Mouse (Mus musculus) stomach, postnatal 0 days (tissue): ENCODE measurements around the gene Bcas3. TPM values are rescaled to one million over a fixed set of nuclear protein-coding genes. Genes with fewer than 3 reads are reported as not detected.

Experiments used
- ATAC-seq: fragments of 200-750 bp; cut with Nextera tagmentation; 2 replicates; pipeline ENCODE4 v1.8.0; 2017; ENCODE audit not compliant: low FRiP score, low TSS enrichment
- DNase-seq: peaks from one replicate; pipeline ENCODE4 v3.0.0-alpha.2; 2016; ENCODE audit warnings: low spot score
- H3K27ac ChIP-seq: fragments of 300-500 bp; sonication (generic); replicated peaks from 2 replicates; pipeline ENCODE4 v1.5.1; 2014; ENCODE audit warnings: mild to moderate bottlenecking, control low read depth
- H3K27me3 ChIP-seq: fragments of 300-500 bp; sonication (generic); 2 replicates; pipeline ENCODE4 v1.6.1; 2014; ENCODE audit warnings: low read length; ENCODE audit not compliant: control insufficient read depth, insufficient read depth
- H3K36me3 ChIP-seq: fragments of 300-500 bp; sonication (generic); 2 replicates; pipeline ENCODE4 v1.6.1; 2014; ENCODE audit warnings: low read length, mixed read lengths; ENCODE audit not compliant: control insufficient read depth, insufficient read depth
- H3K4me1 ChIP-seq: fragments of 300-500 bp; sonication (generic); replicated peaks from 2 replicates; pipeline ENCODE4 v1.6.1; 2014; ENCODE audit warnings: antibody characterized with exemption; ENCODE audit not compliant: control insufficient read depth, insufficient read depth
- H3K4me2 ChIP-seq: fragments of 300-500 bp; sonication (generic); replicated peaks from 2 replicates; pipeline ENCODE4 v1.6.1; 2014; ENCODE audit warnings: low read depth, mild to moderate bottlenecking, control low read depth, moderate library complexity
- H3K4me3 ChIP-seq: fragments of 300-500 bp; sonication (generic); 2 replicates; pipeline ENCODE4 v1.5.1; 2014; ENCODE audit warnings: low read depth, low read length, control low read depth
- H3K9ac ChIP-seq: fragments of 300-500 bp; sonication (generic); 2 replicates; pipeline ENCODE4 v1.6.1; 2014; ENCODE audit warnings: mild to moderate bottlenecking, low read length, control low read depth, mixed read lengths
- H3K9me3 ChIP-seq: fragments of 300-500 bp; sonication (generic); 2 replicates; pipeline ENCODE4 v1.6.1; 2016; ENCODE audit warnings: low read length; ENCODE audit not compliant: control insufficient read depth
- CTCF ChIP-seq: IDR thresholded peaks from 2 replicates; pipeline ENCODE4 v1.5.1; 2016; ENCODE audit warnings: antibody characterized with exemption, low read depth, mild to moderate bottlenecking, moderate library complexity
- EP300 ChIP-seq: optimal IDR thresholded peaks from 2 replicates; pipeline ENCODE3; 2016; ENCODE audit warnings: antibody characterized with exemption
- WGBS: fragments of 180-500 bp; shearing (Covaris S2); extraction: QIAGEN DNeasy Blood & Tissue Kit; methylation state at CpG from one replicate; pipeline ENCODE4 v1.1.7; 2014; 5-methylcytosine and 5-hydroxymethylcytosine counted together
- polyA plus RNA-seq: library from polyadenylated mRNA; unstranded; fragments of >200 nt; fragmentation: Nextera tagmentation; extraction: Ambion mirVana; gene quantifications from 2 replicates; pipeline ENCODE4 v1.2.1, GENCODE M21; 2015

Gene Bcas3
- polyA plus RNA-seq, 1 experiment from 2014 or later = 16.5 TPM

DNA sequence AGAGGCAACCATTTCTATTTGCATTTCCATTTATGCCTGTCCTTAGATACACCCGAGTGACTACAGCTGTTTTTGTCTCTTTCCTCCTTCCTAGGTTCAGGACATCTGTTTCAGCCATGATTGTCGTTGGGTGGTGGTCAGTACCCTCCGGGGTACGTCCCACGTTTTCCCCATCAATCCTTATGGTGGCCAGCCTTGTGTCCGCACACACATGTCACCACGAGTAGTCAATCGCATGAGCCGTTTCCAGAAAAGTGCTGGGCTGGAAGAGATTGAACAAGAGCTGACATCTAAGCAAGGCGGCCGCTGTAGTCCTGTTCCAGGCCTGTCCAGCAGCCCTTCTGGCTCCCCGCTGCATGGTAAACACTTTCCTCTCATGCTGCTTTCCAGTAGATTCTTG, 156.4 kb downstream of the Bcas3 start:
- Histone ChIP-seq H3K4me2 (no peak overlapping the region), H3K36me3 (no peaks in the 10 kb centered on the region), H3K4me3 (no peak overlapping the region), H3K9ac (no peak overlapping the region), H3K27ac (no peak overlapping the region), H3K9me3 (no peaks in the 10 kb centered on the region), H3K4me1 (no peaks in the 10 kb centered on the region), H3K27me3 (no peaks in the 10 kb centered on the region)
- TF ChIP-seq CTCF = no peak
- TF ChIP-seq EP300 = no peak
- DNase-seq = no peak
- 88% methylated on average over 12 of the region's 12 CpGs for WGBS
- no peak for ATAC-seq

DNA sequence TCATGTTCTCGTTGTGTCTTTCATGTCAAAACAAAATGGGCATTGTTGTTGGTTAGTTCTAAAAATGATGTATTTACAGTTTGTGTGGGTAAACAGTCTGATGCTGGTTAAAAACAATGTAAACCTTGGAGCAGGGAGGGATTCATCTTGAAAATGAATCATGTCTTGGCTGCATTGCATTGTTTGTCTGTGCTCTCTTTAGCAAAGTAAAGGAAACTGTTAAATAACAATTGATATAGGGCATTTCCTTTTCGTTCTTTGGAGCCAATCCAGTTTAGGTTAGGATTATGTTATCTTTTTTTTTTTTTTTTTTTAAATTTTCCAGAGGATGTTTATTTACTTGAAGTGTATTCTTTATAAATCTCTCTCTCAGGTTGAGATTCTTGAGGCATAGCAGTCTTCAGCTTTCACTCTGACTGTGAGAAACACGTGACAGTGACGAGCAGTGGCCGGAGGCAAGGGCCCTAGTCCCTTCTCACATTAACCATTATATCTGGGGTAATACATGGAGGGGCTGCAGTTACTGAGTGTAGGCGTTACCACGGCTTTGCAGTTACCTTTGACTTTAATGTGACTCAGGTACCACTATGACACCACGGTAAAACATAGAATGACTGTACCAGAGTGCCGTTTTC, 158.4 kb downstream of the Bcas3 start:
- 71% methylated on average over 9 of the region's 9 CpGs for WGBS

DNA sequence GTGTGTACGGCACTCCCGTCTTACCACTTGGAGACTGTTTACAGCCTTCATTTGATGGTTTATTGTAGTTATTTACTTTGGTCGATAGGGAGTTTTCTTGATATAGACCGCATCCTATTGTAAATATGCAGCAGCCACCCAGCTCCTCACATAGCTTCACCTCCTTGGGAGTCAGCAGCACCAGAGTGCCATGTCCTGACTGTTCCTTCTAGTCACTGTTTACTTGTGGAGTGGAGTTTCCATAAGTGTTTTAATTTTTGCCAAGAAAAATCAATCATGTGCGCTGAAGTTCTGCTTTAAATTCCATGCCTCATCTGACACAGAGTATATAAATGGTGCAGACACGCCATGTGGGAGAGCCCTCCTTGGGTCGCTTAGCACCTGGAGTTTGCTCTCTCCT, 163.8 kb downstream of the Bcas3 start:
- WGBS = 63% methylated on average over 7 of the region's 7 CpGs

More for the DNA sequence above, 158.4 kb downstream of the Bcas3 start:
- H3K36me3 ChIP-seq = no peaks in the 10 kb centered on the region
- H3K9me3 ChIP-seq = no peaks in the 10 kb centered on the region
- no peak overlapping the region for H3K9ac ChIP-seq
- TF ChIP-seq CTCF (no peak), EP300 (no peak)
- no peaks in the 10 kb centered on the region for H3K27me3 ChIP-seq
- ATAC-seq = no peak
- no peak for DNase-seq
- no peaks in the 10 kb centered on the region for H3K4me1 ChIP-seq
- H3K4me3 ChIP-seq = no peak overlapping the region
- no peak overlapping the region for H3K27ac ChIP-seq
- no peak overlapping the region for H3K4me2 ChIP-seq

DNA sequence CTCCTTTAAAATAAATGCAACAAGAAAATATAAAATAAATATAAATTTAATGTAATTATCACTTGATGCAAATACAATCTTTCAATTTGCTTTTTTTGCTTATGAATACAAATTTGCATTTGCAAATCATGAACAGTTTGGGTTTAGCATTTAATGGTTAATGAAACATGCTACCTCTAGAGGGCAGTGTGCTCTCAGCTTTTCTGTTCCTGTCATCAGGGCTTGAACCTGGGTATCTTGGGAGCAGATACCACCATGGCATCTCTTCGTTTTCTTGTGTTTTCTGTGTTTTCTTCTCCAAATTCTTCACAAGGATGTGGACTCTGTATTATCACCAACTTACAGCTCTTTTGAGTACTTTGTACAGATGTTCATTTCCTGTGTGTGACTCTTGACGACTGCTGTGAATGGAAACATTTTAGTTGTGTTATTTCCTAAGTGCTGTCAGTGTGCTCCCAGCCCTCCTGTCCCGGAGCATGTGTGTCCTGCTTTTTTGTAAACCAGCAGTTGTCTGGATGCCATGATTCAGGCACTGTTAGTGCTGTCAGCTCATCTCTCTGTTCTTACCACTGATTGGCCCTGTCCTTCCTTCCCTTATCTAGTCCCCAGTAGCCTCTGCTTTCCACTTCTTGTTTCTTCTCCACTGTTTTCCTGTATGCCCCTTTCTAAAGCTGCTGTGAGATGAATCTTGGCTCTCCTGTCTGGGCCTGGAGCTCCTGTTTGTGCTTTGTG, 165.2 kb downstream of the Bcas3 start:
- 44% methylated on average over 3 of the region's 3 CpGs for WGBS
- H3K27ac ChIP-seq = no peak overlapping the region
- ATAC-seq (no peak), DNase-seq (no peak)
- no peaks in the 10 kb centered on the region for H3K36me3 ChIP-seq
- H3K4me2 ChIP-seq = no peak overlapping the region
- no peak overlapping the region for H3K9ac ChIP-seq
- TF ChIP-seq CTCF (peak; percentile 88), EP300 (no peak)
- H3K9me3 ChIP-seq = no peaks in the 10 kb centered on the region
- H3K4me3 ChIP-seq = no peak overlapping the region
- H3K4me1 ChIP-seq = no peaks in the 10 kb centered on the region
- no peaks in the 10 kb centered on the region for H3K27me3 ChIP-seq

More for the DNA sequence above, 163.8 kb downstream of the Bcas3 start:
- Histone ChIP-seq H3K4me3 (no peak overlapping the region), H3K27ac (no peak overlapping the region), H3K9ac (no peak overlapping the region), H3K36me3 (no peaks in the 10 kb centered on the region), H3K4me1 (no peaks in the 10 kb centered on the region), H3K4me2 (no peak overlapping the region), H3K9me3 (no peaks in the 10 kb centered on the region), H3K27me3 (no peaks in the 10 kb centered on the region)
- no peak for TF ChIP-seq CTCF
- no peak for TF ChIP-seq EP300
- ATAC-seq = no peak
- no peak for DNase-seq

DNA sequence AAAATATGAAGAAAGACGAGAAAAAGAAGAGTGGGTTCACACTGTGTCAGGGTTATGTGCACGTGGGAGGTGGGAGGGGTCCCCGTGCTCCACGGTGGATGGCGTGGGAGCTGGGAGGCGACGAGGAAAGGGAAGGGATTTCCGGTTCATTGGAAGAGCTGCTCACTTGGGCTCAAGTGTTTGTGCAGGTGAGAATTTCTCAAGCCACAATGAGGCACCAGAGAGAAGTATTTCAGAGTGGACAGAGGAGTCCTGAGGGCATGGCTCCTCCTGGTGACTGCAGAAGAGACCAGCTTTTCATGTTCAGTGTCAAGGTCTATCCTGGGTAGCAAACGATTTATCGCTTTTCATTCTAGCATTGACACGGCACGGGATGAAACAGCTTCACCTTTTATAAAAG, 167.3 kb downstream of the Bcas3 start:
- Histone ChIP-seq H3K9me3 (no peaks in the 10 kb centered on the region), H3K9ac (no peak overlapping the region), H3K4me3 (no peak overlapping the region), H3K27me3 (no peaks in the 10 kb centered on the region), H3K36me3 (no peaks in the 10 kb centered on the region), H3K4me2 (no peak overlapping the region), H3K4me1 (no peaks in the 10 kb centered on the region), H3K27ac (no peak overlapping the region)
- DNase-seq (no peak), ATAC-seq (no peak)
- 75% methylated on average over 12 of the region's 12 CpGs for WGBS
- peak; percentile 44; the same call in 1 of the 2 replicates for TF ChIP-seq CTCF
- TF ChIP-seq EP300 = no peak

DNA sequence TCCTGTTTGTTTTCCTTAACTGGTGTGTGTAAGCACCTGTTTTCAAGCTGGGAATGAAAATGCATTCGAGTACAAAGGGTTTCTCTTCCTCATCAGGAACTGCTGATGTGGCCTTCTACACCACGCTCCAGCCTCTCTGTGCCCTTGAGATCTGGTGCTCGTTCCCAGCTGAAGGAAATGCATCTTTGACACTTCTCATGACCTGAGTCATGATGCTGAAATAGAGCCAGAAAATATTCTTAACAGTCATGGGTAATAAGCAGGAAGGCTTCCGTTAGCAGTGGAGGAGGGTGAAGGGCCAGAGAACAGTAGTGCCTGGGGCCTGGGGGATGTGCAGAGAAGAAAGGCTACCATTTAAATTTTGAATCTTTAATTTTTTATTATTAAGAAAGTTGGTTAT, 168.0 kb downstream of the Bcas3 start:
- 61% methylated on average over 4 of the region's 4 CpGs for WGBS

More for the DNA sequence above, 168.0 kb downstream of the Bcas3 start:
- TF ChIP-seq CTCF (no peak), EP300 (no peak)
- no peak overlapping the region for H3K4me2 ChIP-seq
- ATAC-seq = no peak
- H3K9me3 ChIP-seq = no peaks in the 10 kb centered on the region
- no peaks in the 10 kb centered on the region for H3K4me1 ChIP-seq
- no peak overlapping the region for H3K4me3 ChIP-seq
- H3K27me3 ChIP-seq = no peaks in the 10 kb centered on the region
- DNase-seq = no peak
- no peak overlapping the region for H3K9ac ChIP-seq
- H3K27ac ChIP-seq = no peak overlapping the region
- no peaks in the 10 kb centered on the region for H3K36me3 ChIP-seq
